Mouse (Mus musculus) midbrain, postnatal 0 days (tissue): ENCODE data around the gene Isg20l2. TPM values are rescaled to one million over a fixed set of nuclear protein-coding genes. Genes with fewer than 3 reads are reported as not detected.

Experiments used
- ATAC-seq: fragments of 200-750 bp; cut with Nextera tagmentation; 2 replicates; pipeline ENCODE4 v1.8.0; 2017; ENCODE audit warnings: moderate number of reproducible peaks, mild to moderate bottlenecking, moderate TSS enrichment, moderate library complexity; ENCODE audit not compliant: low FRiP score
- DNase-seq: peaks from one replicate; pipeline ENCODE4 v3.0.0-alpha.2; 2015; ENCODE audit warnings: low spot score
- H3K27ac ChIP-seq: fragments of 300-500 bp; sonication (generic); 2 replicates; pipeline ENCODE4 v1.5.1; 2014; ENCODE audit warnings: low read depth, mild to moderate bottlenecking, low read length, mixed read lengths
- H3K27me3 ChIP-seq: fragments of 300-500 bp; sonication (generic); 2 replicates; pipeline ENCODE4 v1.6.1; 2014; ENCODE audit warnings: low read length, control low read depth, mixed read lengths; ENCODE audit not compliant: insufficient read depth
- H3K36me3 ChIP-seq: fragments of 300-500 bp; sonication (generic); 2 replicates; pipeline ENCODE4 v1.6.1; 2014; ENCODE audit warnings: low read length, control low read depth, mixed read lengths; ENCODE audit not compliant: insufficient read depth
- H3K4me1 ChIP-seq: fragments of 300-500 bp; sonication (generic); 2 replicates; pipeline ENCODE4 v1.6.1; 2014; ENCODE audit warnings: mild to moderate bottlenecking, control low read depth, antibody characterized with exemption, low read length, mixed read lengths; ENCODE audit not compliant: insufficient read depth
- H3K4me2 ChIP-seq: fragments of 300-500 bp; sonication (generic); 2 replicates; pipeline ENCODE4 v1.6.1; 2014; ENCODE audit warnings: low read depth, mild to moderate bottlenecking, low read length, mixed read lengths; ENCODE audit not compliant: poor library complexity, severe bottlenecking
- H3K4me3 ChIP-seq: fragments of 300-500 bp; sonication (generic); 2 replicates; pipeline ENCODE4 v1.5.1; 2014; ENCODE audit warnings: low read depth, mild to moderate bottlenecking, low read length, moderate library complexity
- H3K9ac ChIP-seq: fragments of 300-500 bp; sonication (generic); replicated peaks from 2 replicates; pipeline ENCODE4 v1.6.1; 2014; ENCODE audit warnings: mild to moderate bottlenecking, low read length, moderate library complexity, mixed read lengths; ENCODE audit not compliant: poor library complexity, severe bottlenecking
- H3K9me3 ChIP-seq: fragments of 300-500 bp; sonication (generic); 2 replicates; pipeline ENCODE4 v1.6.1; 2016; ENCODE audit warnings: low read length, control low read depth
- CTCF ChIP-seq: IDR thresholded peaks from 2 replicates; pipeline ENCODE4 v1.5.1; 2016; ENCODE audit warnings: antibody characterized with exemption, mild to moderate bottlenecking
- WGBS: fragments of 180-500 bp; shearing (Covaris S2); extraction: QIAGEN DNeasy Blood & Tissue Kit; methylation state at CpG from one replicate; pipeline ENCODE4 v1.1.7; 2014; 5-methylcytosine and 5-hydroxymethylcytosine counted together
- polyA plus RNA-seq: library from polyadenylated mRNA; unstranded; fragments of >200 nt; fragmentation: Nextera tagmentation; extraction: Ambion mirVana; gene quantifications from 2 replicates; pipeline ENCODE4 v1.2.1, GENCODE M21; 2015
- total RNA-seq: library from RNA; depleted of rRNA; stranded (reverse); fragments of >200 nt; gene quantifications from 2 replicates; pipeline ENCODE4 v1.2.3, GENCODE M21; 2014

Gene Isg20l2
- total and polyA plus RNA-seq, 2 experiments from 2014 or later, result 14.7 to 20.5 TPM

- H3K27me3 ChIP-seq, result no peaks in the 10 kb centered on the region
- H3K9me3 ChIP-seq, result no peaks in the 10 kb centered on the region
- no peak for TF ChIP-seq CTCF
- peaks cover 4% of the 10 kb centered on the region; the same call in 1 of the 2 replicates for H3K36me3 ChIP-seq
- no peak overlapping the region for H3K27ac ChIP-seq
- 88% methylated on average over 5 of the region's 5 CpGs for WGBS
- peaks cover 14% of the 10 kb centered on the region; the same call in 1 of the 2 replicates for H3K4me1 ChIP-seq
- DNase-seq, result no peak
- no peak overlapping the region for H3K9ac ChIP-seq
- H3K4me2 ChIP-seq, result no peak overlapping the region
- H3K4me3 ChIP-seq, result no peak overlapping the region
- ATAC-seq, result 0 out of 2 replicates have a peak, but pooled peaks have one; percentile 6
Observed at GRCm38 (mm10) chr3:87979493-87979892, 49.4 kb downstream of the Isg20l2 start.

- Histone ChIP-seq H3K27me3 (no peaks in the 10 kb centered on the region), H3K4me1 (peaks cover 11% of the 10 kb centered on the region; the same call in 1 of the 2 replicates), H3K4me3 (no peak overlapping the region), H3K27ac (no peak overlapping the region), H3K36me3 (peaks cover 4% of the 10 kb centered on the region; the same call in 1 of the 2 replicates), H3K9me3 (no peaks in the 10 kb centered on the region), H3K4me2 (no peak overlapping the region), H3K9ac (no peak overlapping the region)
- no peak for ATAC-seq
- DNase-seq, result no peak
- WGBS, result 74% methylated on average over 3 of the region's 3 CpGs
- TF ChIP-seq CTCF, result no peak
Observed at GRCm38 (mm10) chr3:87980085-87980484, 50.0 kb downstream of the Isg20l2 start.

- TF ChIP-seq CTCF, result no peak
- no peak for DNase-seq
- 65% methylated on average over 5 of the region's 5 CpGs for WGBS
Observed at GRCm38 (mm10) chr3:87980728-87981127, 50.6 kb downstream of the Isg20l2 start.

GRCm38 (mm10) chr3:87981214-87981760 is 51.2 kb downstream of the Isg20l2 start:
- ATAC-seq (no peak), DNase-seq (no peak)
- Histone ChIP-seq H3K9ac (no peak overlapping the region), H3K27ac (no peak overlapping the region), H3K4me2 (no peak overlapping the region), H3K4me1 (peaks cover 11% of the 10 kb centered on the region; the same call in 1 of the 2 replicates), H3K27me3 (no peaks in the 10 kb centered on the region), H3K36me3 (no peaks in the 10 kb centered on the region), H3K9me3 (no peaks in the 10 kb centered on the region), H3K4me3 (no peak overlapping the region)
- no peak for TF ChIP-seq CTCF
- WGBS, result 79% methylated on average over 6 of the region's 6 CpGs

More at GRCm38 (mm10) chr3:87980728-87981127, 50.6 kb downstream of the Isg20l2 start:
- Histone ChIP-seq H3K4me1 (peaks cover 11% of the 10 kb centered on the region; the same call in 1 of the 2 replicates), H3K9ac (no peak overlapping the region), H3K9me3 (no peaks in the 10 kb centered on the region), H3K4me2 (no peak overlapping the region), H3K27ac (no peak overlapping the region), H3K27me3 (no peaks in the 10 kb centered on the region), H3K36me3 (peaks cover 1% of the 10 kb centered on the region; the same call in 1 of the 2 replicates), H3K4me3 (no peak overlapping the region)
- ATAC-seq, result no peak

GRCm38 (mm10) chr3:87981894-87982835 is 52.1 kb downstream of the Isg20l2 start:
- WGBS, result 38% methylated on average over 12 of the region's 12 CpGs
- Histone ChIP-seq H3K27ac (0 out of 2 replicates have a peak overlapping the region, but pooled peaks have one; percentile 18), H3K9me3 (no peaks in the 10 kb centered on the region), H3K9ac (no peak overlapping the region), H3K4me2 (no peak overlapping the region), H3K27me3 (no peaks in the 10 kb centered on the region), H3K4me3 (no peak overlapping the region), H3K4me1 (peaks cover 15% of the 10 kb centered on the region; the same call in 1 of the 2 replicates), H3K36me3 (no peaks in the 10 kb centered on the region)
- DNase-seq, result no peak
- no peak for ATAC-seq
- no peak for TF ChIP-seq CTCF
